Comparison of ENCODE assay signal across 8 mouse cellular contexts in the genomic region with DNA sequence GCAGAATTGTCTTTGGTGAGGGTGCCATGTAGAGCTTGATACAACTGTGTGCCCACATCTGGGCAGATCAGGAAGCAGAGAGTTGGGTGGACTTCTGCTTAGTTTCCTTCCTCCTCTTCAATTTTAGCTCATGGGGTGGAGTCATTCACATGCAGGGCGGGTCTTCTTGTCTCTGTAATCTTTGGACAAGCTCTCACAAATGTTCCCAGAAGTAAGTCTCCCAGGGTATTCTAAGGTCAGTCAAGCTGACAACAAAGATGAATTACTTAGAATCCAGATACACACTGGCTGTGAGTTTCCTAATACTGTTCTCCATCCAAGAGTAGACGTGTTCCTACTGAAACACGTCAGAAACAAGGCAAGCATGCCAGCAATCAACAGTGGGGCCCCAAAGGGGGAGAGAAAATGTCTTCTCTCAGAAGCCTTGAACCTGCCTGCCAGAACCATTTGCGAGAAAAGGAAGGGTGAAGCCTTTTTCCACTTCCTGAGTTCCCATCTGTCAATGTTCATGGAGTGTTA. TPM values are rescaled to one million over a fixed set of nuclear protein-coding genes. Genes with fewer than 3 reads are reported as not detected.
DNase-seq lines count a peak whose midpoint lies in the region; ATAC-seq and TF ChIP-seq lines count a peak whose summit lies in the region.

No protein-coding gene starts in this region.

- H3K4me2 ChIP-seq in heart, embryonic 12.5 days = no peak overlapping the region
- peak overlapping the region; percentile 36 for H3K4me2 ChIP-seq in liver, embryonic 14.5 days (ENCODE audit: low read depth)

- ATAC-seq in heart, embryonic 12.5 days (ENCODE audit: insufficient number of reproducible peaks, low FRiP score) = no peak
- ATAC-seq in liver, embryonic 14.5 days (ENCODE audit: insufficient read depth) = peak; percentile 41; the same call in 1 of the 2 replicates

- H3K4me3 ChIP-seq in heart, embryonic 12.5 days = no peak overlapping the region
- H3K4me3 ChIP-seq in liver, embryonic 14.5 days (ENCODE audit: insufficient read depth in 1 of 2, low read depth in 2 of 2, low read length in 2 of 2) = no peak overlapping the region

- peak; percentile 67 to 86 for DNase-seq in heart, adult 18-20 months
- peak; percentile 76 for DNase-seq in heart, adult 8-10 months (ENCODE audit: low spot score)
- peak in 1 of 3 experiments; percentile 46 for DNase-seq in liver, embryonic 14.5 days (ENCODE audit: low read depth in 3 of 3, low spot score in 3 of 3)
- DNase-seq in splenic B cell, adult 2 months (ENCODE audit: low read depth, low spot score) = peak; percentile 69
- DNase-seq in cerebellum, adult 8-10 months = no peak
- DNase-seq in MN1 (ENCODE audit: low spot score) = no peak
- no peak for DNase-seq in right cerebral cortex, postnatal 25 days

- no peak for TF ChIP-seq EP300 in liver, embryonic 14.5 days (IDR thresholded peaks at IDR 0.05; ENCODE audit: low read depth)

- WGBS in heart, embryonic 12.5 days = 50% methylated on average over 4 of the region's 4 CpGs
- WGBS in liver, embryonic 14.5 days (ENCODE audit: insufficient replicate concordance) = 9% methylated on average over 4 of the region's 4 CpGs

- no peaks in the 10 kb centered on the region for H3K27me3 ChIP-seq in heart, embryonic 12.5 days (replicated peaks)
- H3K27me3 ChIP-seq in liver, embryonic 14.5 days (ENCODE audit: control insufficient read depth, insufficient read depth, low read length) = no peaks in the 10 kb centered on the region
- no peaks in the 10 kb centered on the region for H3K27me3 ChIP-seq in splenic B cell, adult 2 months (ENCODE audit: control insufficient read depth, insufficient read depth, low read length, poor library complexity, severe bottlenecking)

- no peak for TF ChIP-seq CTCF in liver, embryonic 14.5 days (IDR thresholded peaks at IDR 0.05; ENCODE audit: low read depth)

- H3K9me3 ChIP-seq in heart, embryonic 12.5 days (replicated peaks) = no peaks in the 10 kb centered on the region
- H3K9me3 ChIP-seq in liver, embryonic 14.5 days (ENCODE audit: control insufficient read depth, low read length) = no peaks in the 10 kb centered on the region

- no peaks in the 10 kb centered on the region for H3K4me1 ChIP-seq in heart, embryonic 12.5 days (replicated peaks)
- H3K4me1 ChIP-seq in liver, embryonic 14.5 days (replicated peaks; ENCODE audit: control insufficient read depth in 2 of 2, insufficient read depth in 2 of 2, low read length in 1 of 2) = peaks cover 5 to 25% of the 10 kb centered on the region in 2 experiments

- no peaks in the 10 kb centered on the region for H3K36me3 ChIP-seq in heart, embryonic 12.5 days
- H3K36me3 ChIP-seq in liver, embryonic 14.5 days (replicated peaks; ENCODE audit: control insufficient read depth, insufficient read depth, low read depth) = no peaks in the 10 kb centered on the region
- no peaks in the 10 kb centered on the region for H3K36me3 ChIP-seq in splenic B cell, adult 2 months (ENCODE audit: control insufficient read depth, insufficient read depth, low read length, poor library complexity, severe bottlenecking)

- no peak overlapping the region for H3K9ac ChIP-seq in heart, embryonic 12.5 days
- no peak overlapping the region for H3K9ac ChIP-seq in liver, embryonic 14.5 days (replicated peaks)

- no peak overlapping the region for H3K27ac ChIP-seq in heart, embryonic 12.5 days (ENCODE audit: poor library complexity, severe bottlenecking)
- no peak overlapping the region for H3K27ac ChIP-seq in liver, embryonic 14.5 days

RNA-seq across cellular contexts. Expression of a gene that starts 11.2 kb away (rescaled TPM):
- 1 to 10 TPM; 2.5 to 5.0 TPM for total RNA-seq in heart, adult 18-20 months (2021)
- 0.24 and 0.28 TPM in 2 replicates for polyA plus RNA-seq in heart, embryonic 12.5 days (2016; fragmentation: Nextera tagmentation; extraction: Ambion mirVana)
- total RNA-seq in heart, adult 8-10 months (2022) = 1 to 10 TPM; 2.6 to 4.1 (median 3.3) TPM
- 0.24 and 0.42 TPM in 2 replicates for polyA plus RNA-seq in liver, embryonic 14.5 days (2012; rRNA removed)
- 0.46 and 0.80 TPM in 2 replicates for polyA plus RNA-seq in liver, embryonic 14.5 days (2014; fragmentation: Nextera tagmentation; extraction: Ambion mirVana)

RNA-seq across cellular contexts. Expression of a gene that starts 57.8 kb away (rescaled TPM):
- 1 to 10 TPM; 6.6 to 9.7 TPM for total RNA-seq in heart, adult 18-20 months (2021)
- polyA plus RNA-seq in heart, embryonic 12.5 days (2016; fragmentation: Nextera tagmentation; extraction: Ambion mirVana) = 12.0 and 12.4 TPM in 2 replicates
- 1 to 10 TPM; 5.1 to 9.4 (median 7.1) TPM for total RNA-seq in heart, adult 8-10 months (2022)
- 1.5 and 1.8 TPM in 2 replicates for polyA plus RNA-seq in liver, embryonic 14.5 days (2012; rRNA removed)
- 4.1 and 4.2 TPM in 2 replicates for polyA plus RNA-seq in liver, embryonic 14.5 days (2014; fragmentation: Nextera tagmentation; extraction: Ambion mirVana)

Comparison
In these comparisons a context has a peak if more than half of its experiments do, and no peak if none do; other contexts are left out.
1. DNase-seq: peak in heart, adult 18-20 months (2 of 2), heart, adult 8-10 months (single experiment) and splenic B cell, adult 2 months (single experiment); none in cerebellum, adult 8-10 months (single experiment), MN1 (single experiment) and right cerebral cortex, postnatal 25 days (single experiment).